Mouse (Mus musculus) CH12.LX (cell line): ENCODE data around the gene Rabep1. TPM values are rescaled to one million over a fixed set of nuclear protein-coding genes. Genes with fewer than 3 reads are reported as not detected.

ENCODE experiments used
- DNase-seq: peaks from one replicate; pipeline ENCODE4 v3.0.0-alpha.2; 2013; ENCODE audit errors: extremely low read depth
- H3K27ac ChIP-seq: 2 replicates; pipeline ENCODE4 v1.5.1; 2012; ENCODE audit warnings: low read depth, mild to moderate bottlenecking, control low read depth, moderate library complexity; ENCODE audit not compliant: insufficient read depth
- H3K27me3 ChIP-seq: replicated peaks from 2 replicates; pipeline ENCODE3; 2012; ENCODE audit warnings: inconsistent platforms
- H3K36me3 ChIP-seq, 2 experiments: replicated peaks in 1 of 2; 2 replicates each; pipeline versions ENCODE3 to v1.6.1; 2012; ENCODE audit warnings: inconsistent platforms in 1 of 2, low read length in 1 of 2, mild to moderate bottlenecking in 1 of 2, mixed read lengths in 1 of 2, moderate library complexity in 1 of 2; ENCODE audit not compliant: control insufficient read depth in 1 of 2, insufficient read depth in 1 of 2
- H3K4me1 ChIP-seq, 2 experiments: 2 replicates each; pipeline ENCODE4 v1.6.1; 2012; ENCODE audit warnings: inconsistent platforms in 1 of 2, moderate library complexity in 1 of 2; ENCODE audit not compliant: insufficient read depth in 2 of 2, control insufficient read depth in 1 of 2
- H3K4me2 ChIP-seq: 2 replicates; pipeline ENCODE4 v1.6.1; 2012; ENCODE audit warnings: low read depth, mild to moderate bottlenecking, control low read depth; ENCODE audit not compliant: poor library complexity, insufficient read depth, severe bottlenecking
- H3K4me3 ChIP-seq, 3 experiments: fragments of 150-350 bp in 1 of 3; sonication (generic) in 1 of 3; replicated peaks in 1 of 3; 2 replicates each; pipeline versions ENCODE3 to v1.5.1; 2011 to 2012; ENCODE audit warnings: low read depth in 2 of 3, low read length in 2 of 3, mild to moderate bottlenecking in 2 of 3, moderate library complexity in 2 of 3, control low read depth in 1 of 3, improper control_type of control experiment in 1 of 3, inconsistent platforms in 1 of 3, mixed read lengths in 1 of 3; ENCODE audit not compliant: poor library complexity in 1 of 3
- H3K79me2 ChIP-seq: replicated peaks from 2 replicates; pipeline ENCODE4 v1.6.1; 2012; ENCODE audit warnings: mild to moderate bottlenecking, moderate library complexity; ENCODE audit not compliant: control insufficient read depth, poor library complexity, insufficient read depth, severe bottlenecking; ENCODE audit errors: extremely low read depth
- H3K9ac ChIP-seq: 2 replicates; pipeline ENCODE4 v1.6.1; 2012; ENCODE audit warnings: low read depth, mild to moderate bottlenecking, control low read depth, moderate library complexity; ENCODE audit not compliant: insufficient read depth
- H3K9me3 ChIP-seq: replicated peaks from 2 replicates; pipeline ENCODE3; 2012; ENCODE audit warnings: low read length, inconsistent platforms, mixed read lengths
- CHD1 ChIP-seq: IDR thresholded peaks from 2 replicates; pipeline ENCODE4 v1.6.1; 2012; ENCODE audit warnings: low read depth, low read length, improper control_type of control experiment, inconsistent platforms
- CTCF ChIP-seq, 2 experiments: IDR thresholded peaks in 1 of 2; conservative IDR thresholded peaks in 1 of 2; 2 replicates each; pipeline ENCODE4 v1.5.1; 2011 to 2012; ENCODE audit warnings: low read depth in 2 of 2, low read length in 2 of 2, improper control_type of control experiment in 1 of 2, inconsistent platforms in 1 of 2, mild to moderate bottlenecking in 1 of 2, moderate library complexity in 1 of 2
- E2F4 ChIP-seq: IDR thresholded peaks from 2 replicates; pipeline ENCODE4 v1.6.1; 2011; ENCODE audit warnings: low read depth, low read length, improper control_type of control experiment; ENCODE audit not compliant: insufficient replicate concordance
- ELF1 ChIP-seq: IDR thresholded peaks from 2 replicates; pipeline ENCODE4 v1.6.1; 2014; ENCODE audit warnings: low read depth, mild to moderate bottlenecking, inconsistent platforms, low read length, improper control_type of control experiment
- ETS1 ChIP-seq: conservative IDR thresholded peaks from 2 replicates; pipeline ENCODE4 v1.6.1; 2012; ENCODE audit warnings: low read depth, mild to moderate bottlenecking, inconsistent platforms, low read length, improper control_type of control experiment, moderate library complexity
- HCFC1 ChIP-seq: IDR thresholded peaks from 2 replicates; pipeline ENCODE4 v1.6.1; 2012; ENCODE audit warnings: low read depth, mild to moderate bottlenecking, inconsistent platforms, low read length, improper control_type of control experiment
- JUN ChIP-seq: IDR thresholded peaks from 2 replicates; pipeline ENCODE4 v1.6.1; 2011; ENCODE audit warnings: low read depth, mild to moderate bottlenecking, low read length, improper control_type of control experiment, moderate library complexity; ENCODE audit not compliant: insufficient read depth
- JUND ChIP-seq: conservative IDR thresholded peaks from 2 replicates; pipeline ENCODE4 v1.6.1; 2011; ENCODE audit warnings: low read depth, low read length, improper control_type of control experiment
- MAFK ChIP-seq: IDR thresholded peaks from 2 replicates; pipeline ENCODE4 v1.6.1; 2011; ENCODE audit warnings: low read length, improper control_type of control experiment; ENCODE audit not compliant: insufficient replicate concordance
- MAX ChIP-seq: IDR thresholded peaks from 2 replicates; pipeline ENCODE4 v1.6.1; 2011; ENCODE audit warnings: low read length, improper control_type of control experiment
- MAZ ChIP-seq: IDR thresholded peaks from 2 replicates; pipeline ENCODE4 v1.6.1; 2012; ENCODE audit warnings: low read depth, mild to moderate bottlenecking, inconsistent platforms, low read length, improper control_type of control experiment, moderate library complexity
- MXI1 ChIP-seq: IDR thresholded peaks from 2 replicates; pipeline ENCODE4 v1.6.1; 2011; ENCODE audit warnings: mild to moderate bottlenecking, low read depth, low read length, improper control_type of control experiment
- MYC ChIP-seq: IDR thresholded peaks from 2 replicates; pipeline ENCODE4 v1.6.1; 2011; ENCODE audit warnings: low read depth, mild to moderate bottlenecking, improper control_type of control experiment, low read length
- NRF1 ChIP-seq: IDR thresholded peaks from 2 replicates; pipeline ENCODE4 v1.6.1; 2014; ENCODE audit warnings: low read depth, mild to moderate bottlenecking, inconsistent platforms, low read length, improper control_type of control experiment, moderate library complexity
- POLR2A ChIP-seq: IDR thresholded peaks from 2 replicates; pipeline ENCODE4 v1.6.1; 2011; ENCODE audit warnings: low read depth, mild to moderate bottlenecking, improper control_type of control experiment, low read length
- POLR2AphosphoS2 ChIP-seq: IDR thresholded peaks from 2 replicates; pipeline ENCODE4 v1.6.1; 2011; ENCODE audit warnings: low read depth, low read length, improper control_type of control experiment
- RAD21 ChIP-seq: IDR thresholded peaks from 2 replicates; pipeline ENCODE4 v1.6.1; 2011; ENCODE audit warnings: low read depth, mild to moderate bottlenecking, low read length, improper control_type of control experiment, moderate library complexity
- RCOR1 ChIP-seq: conservative IDR thresholded peaks from 2 replicates; pipeline ENCODE4 v1.6.1; 2012; ENCODE audit warnings: low read depth, mild to moderate bottlenecking, inconsistent platforms, low read length, improper control_type of control experiment
- SIN3A ChIP-seq: IDR thresholded peaks from 2 replicates; pipeline ENCODE4 v1.6.1; 2012; ENCODE audit warnings: low read length, improper control_type of control experiment, inconsistent platforms
- TBP ChIP-seq: conservative IDR thresholded peaks from 2 replicates; pipeline ENCODE4 v1.6.1; 2011; ENCODE audit warnings: low read depth, low read length, improper control_type of control experiment
- UBTF ChIP-seq: IDR thresholded peaks from 2 replicates; pipeline ENCODE4 v1.6.1; 2012; ENCODE audit warnings: low read depth, mild to moderate bottlenecking, inconsistent platforms, low read length, improper control_type of control experiment, moderate library complexity
- USF1 ChIP-seq: IDR thresholded peaks from 2 replicates; pipeline ENCODE4 v1.6.1; 2014; ENCODE audit warnings: low read depth, mild to moderate bottlenecking, inconsistent platforms, low read length, improper control_type of control experiment
- ZC3H11A ChIP-seq: IDR thresholded peaks from 2 replicates; pipeline ENCODE4 v1.6.1; 2012; ENCODE audit warnings: low read depth, mild to moderate bottlenecking, inconsistent platforms, low read length, improper control_type of control experiment
- dilution Hi-C: fragments of 300-500 bp; cut with MboI; formaldehyde crosslinking; loops from 2 replicates; pipeline ENCODE4 v1.14.3; 2020; ENCODE audit warnings: low sequenced_read_pairs; ENCODE audit not compliant: extremely low pct_unique_long_range_greater_than_20kb, extremely low pct_ligation_motif_present
- in situ Hi-C: fragments of 300-500 bp; cut with MboI; formaldehyde crosslinking; loops from 3 replicates; pipeline ENCODE4 v1.14.3; 2019; ENCODE audit warnings: low sequenced_read_pairs, low pct_ligation_motif_present, low pct_unique_long_range_greater_than_20kb, mixed read lengths
- polyA plus RNA-seq: library from polyadenylated mRNA; unstranded; fragments of >175 nt; gene quantifications from 2 replicates; pipeline ENCODE4 v1.2.1, GENCODE M21; 2012; ENCODE audit warnings: low read depth; ENCODE audit not compliant: insufficient read length
- total RNA-seq, 2 experiments: library from RNA; depleted of rRNA; stranded (reverse); fragments of 300-350 nt in 1 of 2; fragments of >200 nt in 1 of 2; gene quantifications; 2 replicates each; pipeline ENCODE4 v1.2.3; 2012 to 2014

The Rabep1 gene
- total and polyA plus RNA-seq, 3 experiments: 22.3 to 28.3 (median 26.1) TPM

DNA sequence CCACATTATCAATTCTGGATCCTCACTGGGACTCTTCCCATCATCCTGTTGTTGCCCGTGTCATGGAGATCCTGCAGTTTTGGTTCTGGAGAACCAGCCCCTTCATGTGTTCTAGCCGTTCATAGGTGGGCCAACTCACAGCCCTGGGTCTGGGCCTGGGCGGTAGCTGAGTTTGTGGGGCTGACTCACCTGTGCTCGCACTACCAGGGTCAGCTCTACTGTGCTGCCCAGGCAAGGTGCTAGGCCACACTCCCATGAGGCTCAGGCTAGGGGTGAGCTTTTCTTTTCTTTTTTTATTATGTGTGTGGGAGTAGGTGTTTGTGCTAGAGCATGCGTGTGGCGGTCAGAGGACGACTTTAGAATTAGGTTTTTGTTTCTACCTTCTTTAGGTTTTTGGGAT, 33.1 kb downstream of the Rabep1 start:
- Histone ChIP-seq H3K27me3 (no peaks in the 10 kb centered on the region), H3K9ac (no peak overlapping the region), H3K4me3 (no peak overlapping the region), H3K79me2 (peaks cover 2% of the 10 kb centered on the region; the same call in 1 of the 2 replicates), H3K4me2 (no peak overlapping the region), H3K36me3 (peaks cover 7 to 37% of the 10 kb centered on the region in 2 experiments), H3K9me3 (no peaks in the 10 kb centered on the region), H3K4me1 (peaks cover 0 to 10% of the 10 kb centered on the region in 2 experiments; a peak in 2 of 4 replicates), H3K27ac (no peak overlapping the region)
- dilution Hi-C loops (no loop called here), in situ Hi-C loops (no loop called here)
- no peak for TF ChIP-seq ZC3H11A
- no peak for TF ChIP-seq RCOR1
- TF ChIP-seq CTCF (conservative IDR thresholded peaks at IDR 0.05 in 1 of 2, IDR thresholded peaks at IDR 0.05 in 1 of 2; ENCODE audit: low read depth in 2 of 2, low read length in 2 of 2): no peak
- no peak for TF ChIP-seq CHD1
- no peak for TF ChIP-seq HCFC1
- no peak for DNase-seq

DNA sequence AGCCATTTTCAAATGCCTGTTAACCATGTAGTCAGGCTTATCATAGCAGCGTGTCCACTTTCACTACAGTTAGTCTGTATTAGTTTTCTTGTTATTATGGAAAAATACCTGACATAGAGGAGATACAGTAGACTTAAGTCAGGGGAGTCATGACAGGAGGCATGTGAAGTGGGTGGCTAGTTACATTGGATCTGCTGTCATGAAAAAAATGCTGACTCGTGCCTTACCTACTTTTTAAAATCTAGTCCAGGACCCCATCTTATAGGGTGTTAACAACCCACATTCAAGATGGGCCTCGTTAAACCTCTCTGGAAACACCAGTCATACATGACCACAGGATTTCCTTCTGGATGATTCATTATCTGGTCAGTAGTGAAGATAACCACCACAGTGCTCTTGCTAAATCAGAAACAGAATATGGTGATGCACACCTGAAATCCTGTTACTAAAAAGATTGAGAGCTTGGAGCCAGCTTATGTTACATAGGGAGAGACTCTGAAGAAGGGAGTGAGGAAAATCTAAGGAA, 38.4 kb downstream of the Rabep1 start:
- dilution Hi-C loops: no loop called here
- Histone ChIP-seq H3K27ac (no peak overlapping the region), H3K27me3 (no peaks in the 10 kb centered on the region), H3K4me1 (peaks cover 0 to 3% of the 10 kb centered on the region in 2 experiments; a peak in 1 of 4 replicates), H3K4me3 (no peak overlapping the region), H3K79me2 (peaks cover 2% of the 10 kb centered on the region; the same call in 1 of the 2 replicates), H3K36me3 (peaks cover 21 to 61% of the 10 kb centered on the region in 2 experiments), H3K9me3 (no peaks in the 10 kb centered on the region), H3K9ac (no peak overlapping the region), H3K4me2 (no peak overlapping the region)
- TF ChIP-seq MAFK (peak; percentile 87), ELF1 (no peak), MXI1 (no peak)
- DNase-seq: no peak
- in situ Hi-C loops: no loop called here

DNA sequence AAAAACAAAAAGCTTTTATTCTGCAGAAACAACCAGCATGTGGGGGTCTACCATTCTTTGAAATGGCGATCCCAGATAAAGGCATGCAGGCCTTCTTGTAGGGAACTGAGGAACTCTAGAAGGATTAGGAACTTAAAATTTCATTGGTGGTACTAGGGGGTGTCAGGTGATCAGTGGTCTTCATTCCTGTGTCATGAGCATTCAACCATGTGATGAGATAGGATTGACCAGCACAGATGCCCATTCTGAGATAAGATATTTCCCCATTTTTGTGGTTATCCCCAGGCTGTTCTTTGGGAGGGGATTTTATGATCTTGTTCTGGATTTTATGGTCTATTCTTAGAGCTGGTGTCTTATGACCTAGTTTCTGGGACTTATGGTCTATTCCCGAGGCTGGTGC, 46.1 kb downstream of the Rabep1 start:
- Histone ChIP-seq H3K4me3 (no peak overlapping the region), H3K9me3 (peaks cover 10% of the 10 kb centered on the region), H3K4me2 (no peak overlapping the region), H3K9ac (no peak overlapping the region), H3K27me3 (no peaks in the 10 kb centered on the region), H3K36me3 (peaks cover 21 to 77% of the 10 kb centered on the region in 2 experiments), H3K4me1 (peaks cover 0 to 23% of the 10 kb centered on the region in 2 experiments; a peak in 2 of 4 replicates), H3K79me2 (no peaks in the 10 kb centered on the region), H3K27ac (no peak overlapping the region)
- TF ChIP-seq MYC (no peak), JUND (no peak), CHD1 (no peak), TBP (no peak), SIN3A (no peak), USF1 (no peak), POLR2AphosphoS2 (no peak), MAFK (no peak), CTCF (conservative IDR thresholded peaks at IDR 0.05 in 1 of 2, IDR thresholded peaks at IDR 0.05 in 1 of 2; ENCODE audit: low read depth in 2 of 2, low read length in 2 of 2) (no peak), POLR2A (no peak), MAX (no peak), ETS1 (no peak), ELF1 (no peak), NRF1 (no peak), UBTF (no peak), MAZ (no peak), ZC3H11A (no peak), RAD21 (no peak), E2F4 (no peak), JUN (no peak)
- dilution Hi-C loops (no loop called here), in situ Hi-C loops (no loop called here)
- no peak for DNase-seq
